Mouse (Mus musculus) retina, embryonic 14.5 days (tissue): ENCODE measurements around the gene Syngr4.
A peak's percentile ranks its signal among the peaks of the same experiment; 100 is the strongest.
"Not testable (repeated sequence)": the region's sequence is repeated elsewhere in the genome, so short reads cannot be mapped to it uniquely, and the experiment has no call there.

Source experiments
- DNase-seq: peaks from one replicate; pipeline ENCODE4 v3.0.0-alpha.2; 2015; ENCODE audit warnings: low spot score

Gene Syngr4

GRCm38 (mm10) chr7:45896517-45897257, at the start of gene Syngr4, which contains the start of gene Tmem143:
Syngr4 (minus strand) TSS chr7:45896714.
Tmem143 (plus strand) TSS chr7:45896941.
- DNase-seq = peak; percentile 100

DNA sequence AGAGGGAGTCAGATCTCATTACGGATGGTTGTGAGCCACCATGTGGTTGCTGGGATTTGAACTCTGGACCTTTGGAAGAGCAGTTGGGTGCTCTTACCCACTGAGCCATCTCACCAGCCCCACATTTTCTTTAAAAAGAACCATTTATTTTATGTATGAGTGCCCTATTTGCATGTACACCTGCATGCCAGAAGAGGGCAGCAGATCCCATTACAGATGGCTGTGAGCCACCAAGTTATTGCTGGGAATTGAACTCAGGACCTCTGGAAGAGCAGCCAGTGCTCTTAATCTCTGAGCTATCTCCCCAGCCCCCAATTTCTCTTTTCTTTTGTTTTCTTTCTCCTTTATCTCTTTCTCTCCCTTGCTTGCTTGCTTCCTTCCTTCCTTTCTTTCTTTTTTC, 46.8 kb upstream of the Syngr4 start:
- not testable (repeated sequence) for DNase-seq

DNA sequence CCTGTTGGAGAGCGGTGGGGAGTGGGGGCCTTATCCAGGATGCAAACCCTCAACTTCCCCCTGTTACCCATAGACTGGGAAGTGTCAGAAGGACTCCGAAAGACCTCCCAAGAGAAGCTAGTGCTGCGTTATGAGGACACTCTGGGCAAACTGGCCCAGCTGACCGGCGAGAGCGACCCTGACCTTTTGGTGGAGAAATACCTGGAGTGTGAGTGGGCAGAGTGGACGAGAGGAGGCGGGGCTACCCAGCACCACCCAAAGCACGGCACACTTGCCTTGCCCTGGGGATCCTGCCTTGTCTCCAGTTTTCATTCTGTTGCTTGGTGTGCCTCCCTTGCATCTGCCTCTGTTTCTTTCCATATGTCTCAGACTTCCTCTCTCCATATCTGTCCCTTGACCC, 45.5 kb upstream of the Syngr4 start:
- DNase-seq = no peak

- DNase-seq = no peak
These were observed 43.3 kb upstream of the Syngr4 start for GRCm38 (mm10) chr7:45939836-45940235.

DNA sequence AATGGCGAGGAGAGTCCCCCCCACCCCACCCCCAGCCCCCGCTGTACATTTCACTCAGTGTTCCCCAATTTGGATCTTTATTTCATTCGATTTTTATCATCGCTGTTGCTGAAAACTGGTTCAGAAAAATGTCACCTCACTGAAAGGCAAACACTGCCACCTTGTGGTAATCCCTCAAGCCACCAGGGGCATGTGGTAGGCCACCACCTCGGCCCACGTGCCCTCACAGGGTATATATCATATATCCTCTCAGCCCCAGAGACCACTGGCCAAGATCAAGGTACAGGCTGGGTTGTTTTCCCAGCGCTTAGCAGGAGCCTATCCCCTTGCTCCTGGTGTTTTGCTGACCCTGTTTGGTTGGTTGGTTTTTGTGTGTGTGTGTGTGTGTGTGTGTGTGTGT, 38.6 kb upstream of the Syngr4 start:
- peak; percentile 83 for DNase-seq

GRCm38 (mm10) chr7:45933766-45934165, 37.3 kb upstream of the Syngr4 start:
- DNase-seq = not testable (repeated sequence)

- no peak for DNase-seq
These were observed 33.2 kb upstream of the Syngr4 start for GRCm38 (mm10) chr7:45929688-45930087.

DNA sequence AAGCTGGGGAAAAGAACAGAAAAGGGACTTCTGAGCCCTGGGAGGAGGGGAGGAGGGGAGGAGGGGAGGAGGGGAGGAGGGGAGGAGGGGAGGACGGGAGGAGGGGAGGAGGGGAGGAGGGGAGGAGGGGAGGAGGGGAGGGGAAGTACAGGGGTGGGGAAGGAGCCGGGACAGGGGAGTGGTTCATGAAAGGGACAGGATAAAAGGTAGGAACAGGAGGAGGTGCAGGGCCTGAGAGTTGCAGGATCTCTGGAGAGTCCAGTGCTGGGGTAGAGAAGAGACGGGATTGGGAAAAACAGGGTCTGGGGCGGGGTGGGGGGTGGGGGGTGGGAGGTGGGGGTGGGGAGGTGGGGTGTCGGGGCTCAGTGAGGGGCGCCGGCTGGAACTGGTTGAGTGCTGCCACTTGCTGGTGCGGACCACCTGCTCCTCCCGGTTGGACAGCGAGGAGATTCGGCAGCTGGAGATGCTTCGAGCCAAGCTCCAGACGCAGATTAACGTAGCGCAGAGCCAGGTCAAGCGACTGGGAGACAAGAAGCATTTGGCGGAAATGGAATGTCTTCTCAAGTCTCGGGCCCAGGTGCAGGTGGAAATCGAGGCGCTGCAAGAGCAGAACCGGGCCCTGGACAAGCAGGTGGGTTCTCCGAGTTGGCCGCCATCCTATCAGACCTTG, 32.2 kb upstream of the Syngr4 start:
- DNase-seq = no peak

- DNase-seq = no peak
These were observed 27.9 kb upstream of the Syngr4 start for GRCm38 (mm10) chr7:45924429-45924816.

- DNase-seq = peak; percentile 42
These were observed 27.4 kb upstream of the Syngr4 start, which contains the start of gene Ccdc114 for GRCm38 (mm10) chr7:45923762-45924428. Ccdc114 (plus strand) TSS chr7:45924072.

DNA sequence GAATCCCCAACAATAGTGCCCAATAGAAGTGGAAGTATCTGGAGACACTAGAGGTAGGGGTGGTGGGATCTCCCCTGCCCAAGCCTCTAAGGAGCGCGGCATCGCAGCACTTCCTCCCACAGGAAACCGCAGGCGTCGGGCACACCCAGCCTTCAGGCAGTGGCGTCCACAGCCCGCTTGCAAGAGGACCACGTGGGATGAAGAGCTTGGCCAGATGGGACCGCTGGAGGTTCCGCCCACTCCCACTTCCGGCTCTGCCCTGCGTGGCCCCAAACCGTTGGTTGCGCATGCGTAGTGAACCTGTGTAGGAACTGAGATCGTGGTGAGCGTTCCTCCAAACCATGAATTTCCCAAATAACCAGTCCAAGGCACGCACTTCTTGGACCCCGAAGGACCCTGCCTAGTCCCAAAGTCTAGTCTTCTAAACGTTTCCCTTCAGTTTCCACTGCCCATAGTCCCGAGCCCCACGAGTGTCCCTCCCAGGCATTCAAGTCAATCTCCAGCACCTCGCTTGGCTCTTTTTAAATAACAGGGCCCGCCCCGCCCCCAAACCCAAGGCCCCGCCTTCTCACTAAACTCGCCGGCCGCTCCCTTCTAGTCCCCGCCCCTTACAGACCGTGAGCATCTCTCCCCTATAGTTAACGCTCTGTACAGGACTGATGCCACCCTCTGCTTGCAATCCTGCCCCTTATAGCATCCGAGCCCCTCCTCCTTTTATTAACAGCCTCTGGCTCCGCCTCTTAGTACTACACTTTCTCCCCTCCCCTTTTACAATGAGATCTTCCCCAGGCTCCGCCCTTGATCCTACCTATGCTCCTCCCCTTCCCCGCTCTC, 26.6 kb upstream of the Syngr4 start:
- DNase-seq = peak; percentile 96

DNA sequence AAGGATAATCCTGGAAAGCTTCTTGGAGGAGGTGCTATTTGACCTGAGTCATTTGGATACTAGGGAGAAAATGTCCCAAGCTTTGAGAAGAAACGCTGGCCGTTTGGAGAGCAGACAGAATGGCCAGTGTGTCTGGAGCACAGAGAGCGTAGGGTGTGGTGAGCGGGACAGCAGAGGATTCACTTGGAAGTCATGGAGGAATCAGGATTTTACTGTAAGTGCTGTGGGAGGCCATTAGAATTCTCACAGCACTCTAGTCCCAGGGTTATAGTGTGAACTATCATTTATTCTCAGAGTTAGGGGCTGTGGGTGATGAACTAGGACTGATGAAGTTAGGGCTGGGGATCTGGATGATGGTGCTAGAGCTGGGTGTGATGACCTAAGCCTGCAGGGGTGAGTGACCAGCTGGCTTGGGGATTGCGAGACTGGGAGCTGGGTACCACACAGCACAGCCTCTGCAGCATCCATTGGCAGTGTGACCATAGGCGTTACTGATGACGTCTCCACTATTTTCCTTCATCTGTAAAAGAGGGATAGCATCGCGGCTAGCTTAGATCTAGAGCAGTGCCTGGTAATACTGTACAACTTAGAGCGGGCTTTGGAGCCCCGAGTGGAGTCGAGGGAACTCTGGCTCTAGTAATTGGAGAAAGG, 25.6 kb upstream of the Syngr4 start:
- no peak for DNase-seq

- DNase-seq = no peak
These were observed 24.7 kb upstream of the Syngr4 start, which contains the start of gene Emp3 for GRCm38 (mm10) chr7:45921242-45921621. Emp3 (minus strand) TSS chr7:45921404.

- no peak for DNase-seq
These were observed 24.2 kb upstream of the Syngr4 start for GRCm38 (mm10) chr7:45920583-45921241.

GRCm38 (mm10) chr7:45919761-45920160, 23.2 kb upstream of the Syngr4 start:
- no peak for DNase-seq

DNA sequence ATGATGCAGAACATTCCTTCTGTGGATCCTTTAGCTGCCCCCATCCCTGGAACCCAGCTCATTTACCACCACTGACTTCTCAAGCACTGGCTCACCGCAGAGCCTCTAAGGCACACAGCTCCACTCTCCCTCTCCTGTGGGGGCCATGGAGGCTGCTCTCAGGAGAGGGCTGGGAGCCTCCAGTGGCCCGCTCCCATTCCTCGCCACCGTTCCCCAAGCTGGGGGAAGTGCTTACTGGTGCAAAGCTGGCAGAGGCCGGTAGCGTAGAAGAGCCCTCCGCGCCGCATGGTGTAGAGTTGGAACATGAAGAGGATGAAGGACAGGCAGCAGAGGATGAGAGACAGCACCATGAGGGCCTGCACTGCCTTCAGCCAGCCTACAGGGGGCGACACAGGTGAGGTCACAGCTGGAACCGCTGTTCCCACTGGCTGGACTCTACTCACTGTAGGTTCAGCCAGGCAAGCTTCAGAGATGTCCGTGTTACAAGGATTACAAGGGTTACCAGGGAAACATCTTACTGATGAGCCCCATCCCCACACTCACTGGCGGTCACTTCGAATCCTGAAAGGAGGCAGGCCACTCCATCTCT, 22.7 kb upstream of the Syngr4 start:
- no peak for DNase-seq

- no peak for DNase-seq
These were observed 21.4 kb upstream of the Syngr4 start for GRCm38 (mm10) chr7:45917926-45918325.

- no peak for DNase-seq
These were observed 20.6 kb upstream of the Syngr4 start for GRCm38 (mm10) chr7:45917004-45917704.

GRCm38 (mm10) chr7:45916056-45917003, 19.8 kb upstream of the Syngr4 start:
- DNase-seq = peak; percentile 82
